Mouse (Mus musculus) embryo, embryonic 11.5 days (tissue): ENCODE data around the gene Taok1.

Experiments
- DNase-seq: peaks from one replicate; pipeline ENCODE4 v3.0.0-alpha.2; 2012; ENCODE audit warnings: low read depth, low spot score

Taok1 gene

GRCm38 (mm10) chr11:77492311-77492871, 115.2 kb downstream of the Taok1 start:
- no peak for DNase-seq

DNA sequence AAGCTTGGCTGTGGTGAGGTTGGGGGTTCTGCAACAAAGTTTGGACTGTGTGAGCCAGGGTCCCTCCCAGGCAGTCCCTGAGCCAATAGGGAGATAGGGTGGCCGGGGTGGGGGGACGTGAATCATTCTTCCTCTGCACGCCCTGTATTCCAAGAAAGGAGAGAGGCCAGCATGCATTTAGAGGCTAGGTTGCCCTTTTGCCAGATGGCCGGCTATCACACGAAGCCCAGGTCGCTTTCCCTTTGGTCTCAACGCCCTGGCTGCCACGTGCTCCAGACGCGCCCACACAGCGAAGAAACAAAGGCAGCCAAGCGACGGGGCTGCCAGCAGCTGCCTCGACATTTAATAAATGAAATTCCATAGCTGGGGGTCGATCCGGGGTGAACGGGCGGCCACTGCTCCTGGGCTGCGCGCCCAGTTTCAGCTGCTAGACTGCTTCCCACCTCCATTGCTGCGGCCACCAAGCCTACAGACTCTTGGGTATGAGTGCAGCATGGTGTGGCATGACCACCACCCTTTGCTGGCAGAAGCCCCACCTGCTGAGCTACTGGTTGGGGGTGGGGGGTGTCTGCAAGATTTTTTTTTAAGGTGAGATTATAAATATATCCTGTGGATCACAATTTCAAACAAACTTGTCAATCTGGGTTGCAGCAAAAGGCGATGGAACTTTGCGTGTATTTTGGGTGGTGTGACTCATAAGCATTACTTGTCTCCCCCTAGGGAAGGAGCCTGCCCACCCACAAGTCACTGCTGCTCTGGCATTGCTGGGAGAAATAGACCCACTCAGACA, 115.9 kb downstream of the Taok1 start:
- no peak for DNase-seq

DNA sequence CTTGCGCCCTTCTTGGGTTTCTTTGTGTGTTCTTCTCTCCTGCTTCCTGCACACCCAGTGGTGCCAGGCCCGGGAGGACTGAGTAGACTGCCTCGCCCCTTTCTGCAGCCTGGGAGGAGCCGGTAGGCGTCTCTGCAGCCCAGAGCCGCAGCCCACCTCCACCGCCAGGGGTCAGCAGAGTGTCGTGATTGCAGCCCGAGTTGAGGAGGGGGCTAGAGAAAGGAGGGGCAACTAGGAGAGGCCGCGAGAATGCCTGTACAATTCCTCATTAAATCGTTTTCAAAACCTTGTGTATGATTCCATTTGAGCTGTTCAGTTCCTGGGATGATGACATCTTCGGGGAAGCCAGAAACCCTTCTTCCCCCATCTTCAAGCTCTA, 116.5 kb downstream of the Taok1 start:
- DNase-seq: peak; percentile 92

- no peak for DNase-seq
Observed at GRCm38 (mm10) chr11:77490451-77490850, 117.2 kb downstream of the Taok1 start.

DNA sequence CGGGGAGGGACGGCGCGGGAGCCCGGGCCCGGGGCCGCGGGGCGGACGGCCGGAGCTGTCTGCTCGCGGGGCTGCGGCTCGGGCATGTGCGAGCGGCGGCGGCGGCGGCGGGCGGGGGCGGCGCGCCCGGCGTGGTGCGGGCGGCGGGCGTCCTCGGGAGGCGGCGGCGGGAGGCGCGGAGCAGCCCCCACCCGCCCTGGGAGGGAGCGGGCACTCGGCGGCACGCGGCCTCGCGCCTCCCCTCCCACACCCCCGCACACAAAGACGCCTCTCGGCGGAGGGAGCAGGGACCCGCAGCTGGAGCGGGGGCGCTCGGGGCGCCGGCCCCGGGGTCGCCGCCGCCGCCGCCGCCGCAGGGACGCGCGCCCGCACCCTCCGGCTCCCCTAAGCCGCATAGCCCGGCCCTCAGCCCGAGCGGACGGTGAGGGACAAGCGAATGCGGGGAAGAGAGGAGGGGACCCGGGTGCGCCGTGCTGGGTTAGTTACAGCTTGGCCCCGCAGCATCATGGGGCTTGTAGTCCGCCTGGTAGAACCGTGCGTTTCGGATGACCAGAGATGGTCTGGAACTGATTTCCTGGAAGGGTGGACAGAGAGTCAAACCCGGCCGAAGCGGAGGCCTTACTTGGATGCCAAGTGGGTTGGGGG, 117.9 kb downstream of the Taok1 start, which contains the start of gene Ankrd13b:
Gene Ankrd13b, minus strand, starts transcription at position 88 of the 645 bp plus-strand sequence.
- DNase-seq: no peak

DNA sequence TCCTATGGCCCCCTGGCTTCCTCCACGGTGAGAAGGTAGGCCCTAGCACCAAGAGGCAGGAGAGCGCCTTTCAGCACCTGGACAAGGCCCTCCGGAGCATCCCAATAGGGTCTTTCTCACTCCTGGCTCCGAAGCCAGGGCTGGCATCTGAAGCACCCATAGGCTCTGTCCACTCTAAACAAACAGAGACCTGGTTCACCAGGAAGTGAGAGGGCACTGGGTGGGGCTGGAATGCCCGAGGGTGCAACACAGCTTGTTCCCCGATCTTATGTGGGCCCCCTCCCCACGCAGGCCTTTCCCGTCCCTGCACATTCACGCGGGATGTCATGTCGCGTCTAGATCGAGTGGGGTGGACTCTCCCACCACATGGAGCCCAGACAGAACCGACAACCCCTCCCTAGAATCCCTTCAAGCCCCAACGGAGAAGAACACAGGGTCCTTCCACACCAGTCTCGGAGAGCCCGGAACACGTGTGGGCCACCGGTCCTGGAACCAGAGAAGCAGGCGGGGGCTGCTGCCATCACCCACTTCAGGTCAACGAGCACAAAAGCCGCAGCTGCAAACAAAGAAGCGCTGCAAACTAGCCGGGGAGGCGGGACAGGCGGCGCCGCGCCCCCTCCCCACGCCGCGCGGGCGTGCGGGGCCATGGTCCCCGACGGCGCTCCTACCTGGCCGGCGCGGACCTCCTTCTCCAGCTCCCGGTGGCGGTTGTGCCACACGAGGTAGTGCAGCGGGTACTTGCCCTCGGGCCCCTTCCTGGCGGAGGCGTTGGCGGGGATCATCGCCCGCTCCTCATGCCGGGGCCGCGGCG, 118.6 kb downstream of the Taok1 start:
- DNase-seq: no peak

- no peak for DNase-seq
Observed at GRCm38 (mm10) chr11:77486798-77487197, 120.8 kb downstream of the Taok1 start.

GRCm38 (mm10) chr11:77485229-77485628, 122.4 kb downstream of the Taok1 start:
- no peak for DNase-seq

GRCm38 (mm10) chr11:77483510-77484255, 123.9 kb downstream of the Taok1 start:
- no peak for DNase-seq

GRCm38 (mm10) chr11:77483043-77483442, 124.6 kb downstream of the Taok1 start:
- no peak for DNase-seq
